Mouse (Mus musculus) neural tube, embryonic 14.5 days (tissue): ENCODE results near the gene Rbm15b. TPM values are rescaled to one million over a fixed set of nuclear protein-coding genes. Genes with fewer than 3 reads are reported as not detected.

Experiments
- ATAC-seq: fragments of 200-750 bp; cut with Nextera tagmentation; 2 replicates; pipeline ENCODE4 v1.8.0; 2017; ENCODE audit warnings: low read depth, mild to moderate bottlenecking, moderate TSS enrichment, moderate library complexity
- H3K27ac ChIP-seq: fragments of 300-500 bp; sonication (generic); 2 replicates; pipeline ENCODE4 v1.5.1; 2014; ENCODE audit warnings: low read depth, mild to moderate bottlenecking, control low read depth, low read length, moderate library complexity, mixed read lengths
- H3K27me3 ChIP-seq: fragments of 300-500 bp; sonication (generic); 2 replicates; pipeline ENCODE4 v1.6.1; 2014; ENCODE audit warnings: low read length; ENCODE audit not compliant: control insufficient read depth, insufficient read depth
- H3K36me3 ChIP-seq: fragments of 300-500 bp; sonication (generic); 2 replicates; pipeline ENCODE4 v1.6.1; 2014; ENCODE audit warnings: low read length, mixed read lengths; ENCODE audit not compliant: control insufficient read depth, insufficient read depth
- H3K4me1 ChIP-seq: fragments of 300-500 bp; sonication (generic); 2 replicates; pipeline ENCODE4 v1.6.1; 2014; ENCODE audit warnings: low read length; ENCODE audit not compliant: control insufficient read depth, insufficient read depth
- H3K4me2 ChIP-seq: fragments of 300-500 bp; sonication (generic); 2 replicates; pipeline ENCODE4 v1.6.1; 2014; ENCODE audit warnings: mild to moderate bottlenecking, low read depth, low read length, control low read depth
- H3K4me3 ChIP-seq: fragments of 300-500 bp; sonication (generic); 2 replicates; pipeline ENCODE4 v1.5.1; 2014; ENCODE audit warnings: low read depth, low read length, control low read depth, mixed read lengths
- H3K9ac ChIP-seq: fragments of 300-500 bp; sonication (generic); replicated peaks from 2 replicates; pipeline ENCODE4 v1.6.1; 2014; ENCODE audit warnings: low read depth, mild to moderate bottlenecking, control low read depth, low read length, mixed read lengths
- H3K9me3 ChIP-seq: fragments of 300-500 bp; sonication (generic); 2 replicates; pipeline ENCODE4 v1.6.1; 2016; ENCODE audit warnings: low read length; ENCODE audit not compliant: control insufficient read depth
- WGBS: fragments of 180-500 bp; shearing (Covaris S2); extraction: QIAGEN DNeasy Blood & Tissue Kit; methylation state at CpG from one replicate; pipeline ENCODE4 v1.1.7; 2014; 5-methylcytosine and 5-hydroxymethylcytosine counted together
- polyA plus RNA-seq: library from polyadenylated mRNA; unstranded; fragments of >200 nt; fragmentation: Nextera tagmentation; extraction: Ambion mirVana; gene quantifications from 2 replicates; pipeline ENCODE4 v1.2.1, GENCODE M21; 2014

The Rbm15b gene
- polyA plus RNA-seq, 1 experiment from 2014 or later, result 20.0 TPM

GRCm38 (mm10) chr9:106903099-106903790, 16.0 kb upstream of the Rbm15b start:
- Histone ChIP-seq H3K4me3 (no peak overlapping the region), H3K4me1 (no peaks in the 10 kb centered on the region), H3K9me3 (no peaks in the 10 kb centered on the region), H3K4me2 (no peak overlapping the region), H3K27me3 (no peaks in the 10 kb centered on the region), H3K9ac (no peak overlapping the region), H3K36me3 (peaks cover 22% of the 10 kb centered on the region), H3K27ac (no peak overlapping the region)
- ATAC-seq, result no peak
- 85% methylated on average over 4 of the region's 4 CpGs for WGBS

- Histone ChIP-seq H3K9ac (no peak overlapping the region), H3K27me3 (no peaks in the 10 kb centered on the region), H3K27ac (no peak overlapping the region), H3K9me3 (no peaks in the 10 kb centered on the region), H3K4me2 (no peak overlapping the region), H3K4me3 (no peak overlapping the region), H3K4me1 (no peaks in the 10 kb centered on the region), H3K36me3 (peaks cover 20% of the 10 kb centered on the region)
- 92% methylated on average over 7 of the region's 7 CpGs for WGBS
- ATAC-seq, result no peak
Observed at GRCm38 (mm10) chr9:106901596-106901995, 14.4 kb upstream of the Rbm15b start.

GRCm38 (mm10) chr9:106898901-106899300, 11.7 kb upstream of the Rbm15b start:
- Histone ChIP-seq H3K4me3 (no peak overlapping the region), H3K36me3 (peaks cover 19% of the 10 kb centered on the region; the same call in 1 of the 2 replicates)
- no peak for ATAC-seq

GRCm38 (mm10) chr9:106893327-106893726, 6.1 kb upstream of the Rbm15b start:
- Histone ChIP-seq H3K4me2 (peak overlapping the region; percentile 23; the same call in 1 of the 2 replicates), H3K27me3 (no peaks in the 10 kb centered on the region), H3K4me1 (peaks cover 17% of the 10 kb centered on the region), H3K9me3 (no peaks in the 10 kb centered on the region), H3K4me3 (no peak overlapping the region), H3K27ac (no peak overlapping the region), H3K36me3 (peaks cover 25% of the 10 kb centered on the region), H3K9ac (no peak overlapping the region)
- ATAC-seq, result no peak
- WGBS, result 60% methylated on average over 3 of the region's 3 CpGs

More at GRCm38 (mm10) chr9:106898901-106899300, 11.7 kb upstream of the Rbm15b start:
- Histone ChIP-seq H3K27me3 (no peaks in the 10 kb centered on the region), H3K9ac (no peak overlapping the region), H3K27ac (no peak overlapping the region), H3K4me2 (no peak overlapping the region), H3K9me3 (no peaks in the 10 kb centered on the region), H3K4me1 (no peaks in the 10 kb centered on the region)
- WGBS, result 83% methylated on average over 1 of the region's 1 CpGs

- Histone ChIP-seq H3K4me2 (peak overlapping the region; percentile 89), H3K4me1 (peaks cover 18% of the 10 kb centered on the region), H3K9ac (peak overlapping the region; percentile 75), H3K36me3 (peaks cover 29% of the 10 kb centered on the region), H3K27ac (peak overlapping the region; percentile 91), H3K4me3 (peak overlapping the region; percentile 90), H3K9me3 (no peaks in the 10 kb centered on the region), H3K27me3 (no peaks in the 10 kb centered on the region)
- 0% methylated on average over 9 of the region's 9 CpGs for WGBS
- ATAC-seq, result no peak
Observed at GRCm38 (mm10) chr9:106892552-106892875, 5.3 kb upstream of the Rbm15b start.

- WGBS, result under 1% methylated on average over 59 of the region's 59 CpGs
- Histone ChIP-seq H3K9me3 (no peaks in the 10 kb centered on the region), H3K4me1 (peaks cover 20% of the 10 kb centered on the region), H3K27me3 (no peaks in the 10 kb centered on the region), H3K4me3 (peak within 1 kb of the TSS; percentile 90), H3K27ac (peak within 1 kb of the TSS; percentile 91), H3K36me3 (peaks cover 28% of the 10 kb centered on the region), H3K9ac (peak within 1 kb of the TSS; percentile 95), H3K4me2 (peak within 1 kb of the TSS; percentile 89)
- peak; percentile 99 for ATAC-seq
Observed at GRCm38 (mm10) chr9:106891829-106892551, 4.8 kb upstream of the Rbm15b start, which contains the start of gene Manf. Gene Manf (minus strand): TSS chr9:106891979.

GRCm38 (mm10) chr9:106891341-106891741, 4.1 kb upstream of the Rbm15b start:
- no peak; the same call in 1 of the 2 replicates for ATAC-seq
- Histone ChIP-seq H3K36me3 (peaks cover 23% of the 10 kb centered on the region), H3K9me3 (no peaks in the 10 kb centered on the region), H3K9ac (peak overlapping the region; percentile 95), H3K27me3 (no peaks in the 10 kb centered on the region), H3K27ac (peak overlapping the region; percentile 90), H3K4me3 (peak overlapping the region; percentile 90), H3K4me1 (peaks cover 20% of the 10 kb centered on the region), H3K4me2 (peak overlapping the region; percentile 67)
- under 1% methylated on average over 17 of the region's 17 CpGs for whole genome bisulfite sequencing

GRCm38 (mm10) chr9:106890496-106891240, 3.4 kb upstream of the Rbm15b start:
- ATAC-seq, result no peak
- peaks cover 23% of the 10 kb centered on the region for H3K36me3 ChIP-seq
- H3K27me3 ChIP-seq, result no peaks in the 10 kb centered on the region
- H3K27ac ChIP-seq, result no peak overlapping the region
- H3K9me3 ChIP-seq, result no peaks in the 10 kb centered on the region
- H3K4me2 ChIP-seq, result peak overlapping the region; percentile 67
- H3K4me3 ChIP-seq, result peak overlapping the region; percentile 90
- WGBS, result 68% methylated on average over 8 of the region's 8 CpGs
- peak overlapping the region; percentile 95 for H3K9ac ChIP-seq
- peaks cover 21% of the 10 kb centered on the region for H3K4me1 ChIP-seq
